Mouse (Mus musculus) large intestine, adult 2 months (tissue): ENCODE measurements around the gene Apoc2. TPM values are rescaled to one million over a fixed set of nuclear protein-coding genes. Genes with fewer than 3 reads are reported as not detected.
"Not testable (repeated sequence)": the region's sequence is repeated elsewhere in the genome, so short reads cannot be mapped to it uniquely, and the experiment has no call there.

Experiments
- DNase-seq: peaks from one replicate; pipeline ENCODE4 v3.0.0-alpha.2; 2012; ENCODE audit warnings: low read depth, low spot score
- WGBS: fragments of 180-500 bp; shearing (Covaris S2); methylation state at CpG from one replicate; pipeline ENCODE4 v1.1.7; 2018; 5-methylcytosine and 5-hydroxymethylcytosine counted together
- polyA plus RNA-seq: library from polyadenylated mRNA; depleted of rRNA; stranded (reverse); fragments of >200 nt; gene quantifications from 2 replicates; pipeline ENCODE4 v1.2.3, GENCODE M21; 2012

The Apoc2 gene
- polyA plus RNA-seq, 1 experiment, result 201 TPM

DNA sequence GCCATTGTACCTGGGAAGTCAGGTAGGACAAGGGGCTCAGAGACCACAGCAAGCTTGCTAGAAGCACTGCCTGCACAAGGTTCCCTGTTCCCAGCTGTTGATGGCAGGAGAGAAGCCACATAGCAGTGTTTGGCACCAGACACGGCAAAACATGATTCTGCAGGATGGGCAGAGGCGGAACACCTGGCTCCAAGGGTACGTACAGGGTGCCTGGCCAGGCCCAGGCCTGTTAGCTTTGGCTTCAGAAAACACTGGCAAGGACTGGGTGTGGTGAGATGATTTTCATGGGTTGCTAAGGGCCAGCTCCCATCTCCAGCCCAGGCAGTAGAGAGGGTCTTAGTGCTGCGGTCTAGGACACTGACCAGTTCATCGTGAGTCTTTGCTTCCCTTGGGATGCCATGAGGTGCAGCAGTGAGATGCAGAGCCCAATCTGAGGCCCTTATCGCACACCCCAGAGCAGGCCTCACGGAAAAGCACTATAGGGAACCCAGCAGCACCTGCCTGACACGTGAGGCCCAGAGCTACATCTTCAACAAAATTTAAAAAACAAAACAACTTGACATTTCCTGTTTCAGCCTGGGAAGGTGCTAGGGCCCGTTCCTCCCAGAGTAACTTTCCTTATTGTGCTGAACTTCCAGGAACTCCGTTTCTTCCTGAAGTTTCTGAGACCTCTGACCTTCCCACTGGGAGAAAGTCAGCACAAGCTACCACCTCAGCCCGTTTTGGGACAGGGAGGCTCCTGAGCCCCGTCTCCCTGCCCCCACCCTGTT lies 22.7 kb upstream of the Apoc2 start:
- WGBS, result 23% methylated on average over 12 of the region's 12 CpGs
- peak; percentile 25 for DNase-seq

DNA sequence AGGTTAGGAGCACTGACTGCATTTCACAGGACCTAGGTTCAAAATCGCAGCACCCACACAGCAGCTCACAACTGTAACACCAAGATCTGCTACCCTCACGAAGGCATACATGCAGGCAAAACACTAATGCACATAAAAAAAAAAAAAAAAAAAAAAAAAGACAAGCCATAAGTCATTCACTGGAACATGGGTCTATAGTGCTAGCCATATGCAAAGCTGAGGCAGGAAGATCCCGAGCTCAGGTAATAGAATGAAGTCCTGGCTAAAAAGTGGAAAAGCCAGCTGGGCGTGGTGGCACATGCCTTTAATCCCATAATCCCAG lies 22.0 kb upstream of the Apoc2 start:
- no peak for DNase-seq
- 76% methylated on average over 4 of the region's 4 CpGs for WGBS

- 33% methylated on average over 20 of the region's 20 CpGs for WGBS
- DNase-seq, result no peak
Observed at GRCm38 (mm10) chr7:19698907-19699826, 21.4 kb upstream of the Apoc2 start, which contains the start of gene Apoe. Gene Apoe (minus strand): TSS chr7:19699188.

DNA sequence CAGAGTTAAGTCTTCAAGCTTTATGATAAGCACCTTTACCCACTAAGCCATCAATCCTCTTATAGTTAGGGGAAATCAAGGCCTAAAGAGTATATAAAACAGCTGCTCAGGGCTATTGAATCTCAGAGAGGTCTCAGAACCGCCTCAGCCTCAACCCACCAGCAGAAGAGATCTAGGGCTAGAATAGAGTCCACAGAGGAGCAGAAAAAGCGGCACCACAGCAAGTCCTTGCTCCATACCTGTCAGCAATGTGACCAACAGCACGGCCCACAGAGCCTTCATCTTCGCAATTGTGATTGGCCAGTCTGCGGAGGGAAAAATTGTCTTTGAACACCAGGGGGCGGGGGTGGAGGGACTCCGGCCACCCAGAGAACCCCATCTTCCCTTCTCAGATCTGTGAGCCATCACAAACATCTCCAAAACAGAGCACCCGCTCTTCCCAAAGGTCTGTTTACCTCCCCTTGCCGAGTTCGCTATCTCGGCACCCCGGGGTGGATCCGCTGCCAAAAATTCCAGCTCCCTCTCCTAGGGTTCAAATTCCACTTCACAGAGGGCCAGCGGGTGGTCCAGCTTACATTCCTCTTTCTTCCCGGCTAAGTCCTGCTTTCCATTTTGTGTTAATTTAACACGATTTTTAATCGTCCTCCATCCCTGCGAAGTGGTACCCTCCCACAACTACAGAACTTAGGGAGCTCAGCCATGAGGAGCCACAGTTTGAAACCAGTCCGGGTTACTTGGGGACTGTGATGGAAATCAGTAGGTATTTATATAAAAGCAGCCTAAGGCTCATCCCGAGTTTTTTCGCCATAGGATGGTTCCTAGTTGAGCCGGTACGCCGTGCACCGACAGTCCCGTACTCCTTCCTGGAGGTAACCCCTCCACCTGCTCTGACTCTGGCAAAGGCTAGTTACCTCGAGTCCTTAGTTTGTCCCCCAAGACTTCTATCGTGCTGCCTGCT lies 20.5 kb upstream of the Apoc2 start:
- WGBS, result 13% methylated on average over 28 of the region's 28 CpGs
- DNase-seq, result no peak

GRCm38 (mm10) chr7:19696336-19696873 lies 18.7 kb upstream of the Apoc2 start:
- DNase-seq, result no peak
- WGBS, result 97% methylated on average over 34 of the region's 34 CpGs

GRCm38 (mm10) chr7:19695881-19696280 lies 18.1 kb upstream of the Apoc2 start:
- DNase-seq, result no peak
- 90% methylated on average over 6 of the region's 6 CpGs for WGBS

- WGBS, result 36% methylated on average over 8 of the region's 8 CpGs
- no peak for DNase-seq
Observed at GRCm38 (mm10) chr7:19695213-19695594, 17.5 kb upstream of the Apoc2 start.

- DNase-seq, result no peak
- WGBS, result 61% methylated on average over 10 of the region's 10 CpGs
Observed at GRCm38 (mm10) chr7:19694336-19695212, 16.8 kb upstream of the Apoc2 start.

DNA sequence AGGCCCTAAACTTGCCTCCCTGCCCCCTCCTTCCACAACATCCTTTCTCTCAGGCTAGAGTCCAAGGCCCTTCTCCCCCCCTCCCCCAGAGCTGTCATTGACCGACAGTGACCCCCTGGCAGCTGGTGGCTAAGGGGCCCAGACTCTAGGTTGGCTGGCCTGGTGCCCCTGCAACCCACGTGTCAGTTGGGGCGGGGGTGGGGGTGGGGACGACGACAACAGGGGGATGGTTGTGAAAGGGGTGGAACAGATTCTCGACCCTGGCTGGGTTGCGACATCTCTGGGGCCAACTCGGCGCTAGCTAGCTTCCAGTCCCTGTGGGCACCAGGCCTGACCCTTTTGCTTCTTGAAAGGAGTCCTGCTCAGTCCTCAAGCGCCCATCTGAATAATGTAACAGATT lies 15.7 kb upstream of the Apoc2 start:
- DNase-seq, result no peak
- 47% methylated on average over 10 of the region's 10 CpGs for WGBS

DNA sequence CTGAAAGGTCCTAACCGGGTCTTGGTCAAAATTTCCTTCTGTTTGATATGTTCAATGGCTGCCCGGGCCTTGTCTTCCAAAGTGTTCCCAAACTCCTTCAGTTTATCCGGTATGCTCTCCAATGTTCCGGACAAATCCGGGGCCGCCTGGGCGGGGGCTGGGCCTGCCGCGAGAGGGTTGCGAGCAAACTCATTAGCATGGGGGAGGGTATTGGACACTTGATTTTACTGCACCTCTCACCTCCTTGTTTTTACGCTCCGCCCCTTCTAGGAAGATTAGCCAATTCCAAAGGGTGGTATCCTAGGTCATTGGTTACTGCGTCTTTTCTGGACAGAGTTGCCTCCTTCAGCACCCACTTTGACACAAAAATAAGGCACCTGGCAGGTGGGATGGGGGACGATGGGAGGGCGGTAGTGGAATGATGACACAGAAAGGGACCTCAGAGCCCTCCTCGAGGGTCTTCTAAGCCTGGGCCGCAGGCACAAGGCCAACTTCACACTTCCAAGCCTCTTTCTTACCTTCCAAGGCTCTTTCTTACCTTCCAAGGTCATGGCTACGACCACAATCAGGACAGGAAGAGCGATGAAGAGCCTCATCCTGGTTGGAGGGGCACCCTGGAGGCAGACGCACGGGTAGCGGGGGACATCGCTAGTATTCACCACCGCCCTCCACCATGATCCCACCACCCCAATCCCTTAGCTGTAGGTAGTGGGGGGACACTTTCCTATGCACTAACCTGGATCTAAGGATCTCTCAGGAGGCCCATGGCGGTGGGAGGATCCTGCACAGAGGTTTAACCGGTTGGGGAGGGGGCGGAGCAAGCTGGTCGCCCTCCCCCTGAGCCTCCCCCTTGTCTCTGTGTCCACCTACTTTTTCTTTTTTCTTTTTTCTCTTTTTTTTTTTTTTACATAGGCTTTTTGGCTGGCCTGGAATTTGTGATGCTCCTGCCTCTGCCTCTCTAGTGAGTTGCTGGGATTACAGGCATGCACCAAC lies 14.4 kb upstream of the Apoc2 start, which contains the start of gene Apoc1:
Gene Apoc1, minus strand, starts transcription at position 788 of the 993 bp plus-strand sequence.
- WGBS, result 58% methylated on average over 28 of the region's 28 CpGs
- DNase-seq, result no peak

- DNase-seq, result no peak
- WGBS, result 72% methylated on average over 6 of the region's 6 CpGs
Observed at GRCm38 (mm10) chr7:19691434-19691833, 13.7 kb upstream of the Apoc2 start.

GRCm38 (mm10) chr7:19690845-19691244 lies 13.1 kb upstream of the Apoc2 start:
- 54% methylated on average over 4 of the region's 4 CpGs for WGBS
- DNase-seq, result no peak

GRCm38 (mm10) chr7:19688611-19689010 lies 10.9 kb upstream of the Apoc2 start:
- 88% methylated on average over 2 of the region's 2 CpGs for WGBS
- DNase-seq, result no peak

GRCm38 (mm10) chr7:19688101-19688500 lies 10.4 kb upstream of the Apoc2 start:
- no peak for DNase-seq
- 92% methylated on average over 10 of the region's 10 CpGs for WGBS

DNA sequence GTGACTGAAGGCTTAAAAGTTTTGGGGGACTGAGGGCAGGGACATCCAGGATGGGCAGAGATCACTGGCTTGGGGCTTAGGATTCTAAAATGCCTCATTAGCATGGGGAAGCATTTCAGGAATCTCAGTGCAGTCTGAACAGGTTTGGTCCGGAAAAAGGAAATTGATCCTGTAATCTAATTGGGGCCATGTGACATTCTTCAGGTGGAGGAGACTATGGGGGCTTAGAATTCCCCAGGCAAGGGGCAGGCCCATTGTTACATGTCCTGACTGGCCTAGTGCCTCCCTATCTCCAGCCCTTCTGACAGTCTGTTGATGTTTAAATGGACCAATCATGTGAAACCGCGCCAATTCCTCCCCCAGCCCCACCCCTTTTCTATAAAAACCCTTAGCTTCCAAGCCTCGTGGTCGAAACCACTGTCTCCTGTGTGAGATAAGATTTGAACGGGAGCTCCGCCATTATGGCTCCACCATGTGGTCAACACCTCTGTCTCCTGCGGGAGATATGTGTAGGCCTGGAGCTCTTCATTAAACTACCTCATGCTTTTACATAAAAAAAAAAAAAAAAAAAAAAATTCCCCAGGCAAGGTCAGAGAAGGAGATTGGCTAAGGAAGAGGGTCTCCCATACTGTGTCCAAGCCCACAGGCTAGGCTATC lies 9.3 kb upstream of the Apoc2 start:
- WGBS, result 54% methylated on average over 8 of the region's 8 CpGs
- not testable (repeated sequence) for DNase-seq

- no peak for DNase-seq
- WGBS, result 67% methylated on average over 6 of the region's 6 CpGs
Observed at GRCm38 (mm10) chr7:19686521-19686920, 8.8 kb upstream of the Apoc2 start.

GRCm38 (mm10) chr7:19685374-19685773 lies 7.6 kb upstream of the Apoc2 start:
- 64% methylated on average over 4 of the region's 4 CpGs for WGBS

More at GRCm38 (mm10) chr7:19685374-19685773, 7.6 kb upstream of the Apoc2 start:
- no peak for DNase-seq
